Mouse (Mus musculus): ENCODE results near the gene Ankrd23.

Ankrd23 gene

GRCm38 (mm10) chr1:36563632-36564031, 26.9 kb upstream of the Ankrd23 start:
- no peak for DNase-seq (ENCODE audit: low read depth, low spot score)

- no peak for DNase-seq (ENCODE audit: low read depth, low spot score)
Measured at GRCm38 (mm10) chr1:36563197-36563596, 26.5 kb upstream of the Ankrd23 start.

GRCm38 (mm10) chr1:36562388-36562787, 25.7 kb upstream of the Ankrd23 start:
- no peak for DNase-seq (ENCODE audit: low read depth, low spot score)

GRCm38 (mm10) chr1:36560903-36561302, 24.2 kb upstream of the Ankrd23 start:
- no peak for DNase-seq (ENCODE audit: low read depth, low spot score)

GRCm38 (mm10) chr1:36559888-36560287, 23.2 kb upstream of the Ankrd23 start:
- DNase-seq (ENCODE audit: low read depth, low spot score), result no peak

GRCm38 (mm10) chr1:36559256-36559655, 22.6 kb upstream of the Ankrd23 start:
- no peak for DNase-seq (ENCODE audit: low read depth, low spot score)

- peak; percentile 75 for DNase-seq (ENCODE audit: low read depth, low spot score)
Measured at GRCm38 (mm10) chr1:36558031-36558993, 21.6 kb upstream of the Ankrd23 start, which contains the start of gene Sema4c. Gene Sema4c (minus strand): TSS chr1:36558349.

GRCm38 (mm10) chr1:36557457-36558011, 20.9 kb upstream of the Ankrd23 start:
- peak; percentile 71 for DNase-seq (ENCODE audit: low read depth, low spot score)

- DNase-seq (ENCODE audit: low read depth, low spot score), result peak; percentile 91
Measured at GRCm38 (mm10) chr1:36556553-36557456, 20.1 kb upstream of the Ankrd23 start.

- no peak for DNase-seq (ENCODE audit: low read depth, low spot score)
Measured at GRCm38 (mm10) chr1:36555798-36556395, 19.2 kb upstream of the Ankrd23 start.

GRCm38 (mm10) chr1:36554633-36555399, 18.1 kb upstream of the Ankrd23 start:
- DNase-seq (ENCODE audit: low read depth, low spot score), result no peak

GRCm38 (mm10) chr1:36552506-36552905, 15.8 kb upstream of the Ankrd23 start:
- no peak for DNase-seq (ENCODE audit: low read depth, low spot score)

GRCm38 (mm10) chr1:36551904-36552303, 15.2 kb upstream of the Ankrd23 start:
- DNase-seq (ENCODE audit: low read depth, low spot score), result no peak

- no peak for DNase-seq (ENCODE audit: low read depth, low spot score)
Measured at GRCm38 (mm10) chr1:36550075-36550863, 13.6 kb upstream of the Ankrd23 start.

- no peak for DNase-seq (ENCODE audit: low read depth, low spot score)
Measured at GRCm38 (mm10) chr1:36549491-36549890, 12.8 kb upstream of the Ankrd23 start.

- no peak for DNase-seq (ENCODE audit: low read depth, low spot score)
Measured at GRCm38 (mm10) chr1:36548771-36549170, 12.1 kb upstream of the Ankrd23 start.

- DNase-seq (ENCODE audit: low read depth, low spot score), result no peak
Measured at GRCm38 (mm10) chr1:36547981-36548598, 11.4 kb upstream of the Ankrd23 start.

- peak; percentile 97 for DNase-seq (ENCODE audit: low read depth, low spot score)
Measured at GRCm38 (mm10) chr1:36546888-36547471, 10.3 kb upstream of the Ankrd23 start, which contains the start of gene Ankrd39. Gene Ankrd39 (minus strand): TSS chr1:36547445.
